Mouse (Mus musculus) lung, adult 2 months (tissue): ENCODE results near the gene Entpd2.

Experiments
- CTCF ChIP-seq: fragments of 200-500 bp; IDR thresholded peaks from 2 replicates; pipeline ENCODE4 v1.5.1; 2011; ENCODE audit warnings: mild to moderate bottlenecking, low read length, control low read depth; ENCODE audit not compliant: insufficient read depth
- POLR2A ChIP-seq: fragments of 200-500 bp; IDR thresholded peaks from 2 replicates; pipeline ENCODE4 v1.6.1; 2011; ENCODE audit warnings: low read depth, mild to moderate bottlenecking, control low read depth, low read length, borderline replicate concordance; ENCODE audit errors: extremely low read depth

DNA sequence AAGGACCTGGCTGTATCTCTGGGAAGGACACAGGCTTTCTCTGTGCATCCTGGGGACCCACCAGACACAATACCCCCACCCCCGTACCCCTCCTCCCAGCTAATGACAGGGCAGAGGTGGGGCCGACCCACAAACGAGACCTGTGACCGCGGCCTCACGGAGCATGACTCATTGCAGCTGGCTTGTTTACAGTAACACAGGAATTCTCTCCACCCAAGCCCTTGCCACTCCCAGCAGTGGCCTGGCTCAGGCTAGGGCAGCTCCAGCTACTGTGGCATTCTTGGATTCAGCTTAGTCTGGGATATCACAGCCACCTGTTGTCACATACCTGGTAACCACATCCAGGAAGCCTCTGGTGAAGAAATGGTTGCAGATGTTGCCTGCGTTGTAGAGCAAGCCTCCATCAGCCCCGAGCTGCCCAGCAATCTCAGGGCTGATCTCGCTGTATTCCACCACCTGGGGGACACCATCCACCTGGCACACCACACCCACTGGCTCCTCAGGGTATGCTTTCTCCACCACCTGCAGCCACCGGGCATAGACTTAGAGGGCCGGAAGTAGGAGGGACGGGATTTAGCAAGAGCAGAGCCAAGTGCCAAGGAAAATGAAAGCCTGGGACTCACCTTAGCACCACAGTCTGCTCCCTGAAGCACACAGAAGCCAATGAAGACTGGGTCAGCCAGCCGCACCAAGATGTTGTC, 32.0 kb upstream of the Entpd2 start:
- TF ChIP-seq CTCF (no peak), POLR2A (no peak)
